Mouse (Mus musculus) common myeloid progenitor, adult 5-6 weeks (primary cell): ENCODE results near the gene Gstm7. TPM values are rescaled to one million over a fixed set of nuclear protein-coding genes. Genes with fewer than 3 reads are reported as not detected.
A peak's percentile ranks its signal among the peaks of the same experiment; 100 is the strongest.

Experiments
- ATAC-seq: replicated peaks from 2 replicates; pipeline ENCODE4 v1.8.0; 2016; ENCODE audit warnings: low read depth, mild to moderate bottlenecking, moderate TSS enrichment, inconsistent platforms; ENCODE audit not compliant: poor library complexity, severe bottlenecking
- total RNA-seq: library from RNA; stranded (forward); fragments of 200-1000, 187-1606 nt; gene quantifications from 2 replicates; pipeline ENCODE4 v1.2.3, GENCODE M21; 2017

Gene Gstm7
- total RNA-seq, 1 experiment from 2014 or later: 1.6 TPM

DNA sequence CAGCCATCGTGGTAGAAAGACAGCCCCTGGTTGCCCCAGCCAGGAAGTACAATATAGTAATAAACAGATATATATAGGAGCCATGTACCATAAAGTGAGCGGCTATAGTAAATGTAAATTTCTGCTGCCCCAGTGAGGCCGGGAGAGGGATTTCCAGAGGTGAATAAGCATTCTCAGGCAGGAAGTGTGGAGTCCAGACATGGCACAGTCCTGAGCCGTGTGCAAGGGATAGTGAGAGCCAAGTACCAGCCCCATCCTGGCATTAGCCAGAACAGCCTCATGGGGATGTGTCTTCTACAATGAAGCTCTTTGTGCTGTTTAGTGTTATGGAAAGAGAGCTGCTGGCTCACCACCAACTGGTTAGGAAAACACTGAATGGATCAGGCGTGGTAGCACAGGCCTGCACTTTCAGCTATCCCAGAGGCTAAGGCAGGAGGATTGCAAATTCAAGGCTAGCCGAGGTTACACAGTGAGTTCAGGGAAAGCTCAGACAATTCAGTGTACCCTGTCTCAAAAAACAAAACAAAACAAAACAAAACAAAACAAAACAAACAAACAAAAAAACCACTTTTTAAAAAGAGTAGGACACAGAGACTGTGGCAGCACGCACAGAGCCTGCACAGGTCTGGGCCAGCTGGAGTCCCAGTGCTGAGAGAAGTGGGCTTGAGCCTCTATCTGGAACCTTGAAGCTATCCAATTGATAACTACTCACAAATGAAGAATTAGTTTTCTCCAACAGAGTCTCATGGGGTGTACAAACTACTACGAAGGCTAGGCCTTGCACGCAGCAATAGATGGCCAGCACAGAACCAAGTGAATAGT lies 43.7 kb downstream of the Gstm7 start:
- ATAC-seq: no peak

DNA sequence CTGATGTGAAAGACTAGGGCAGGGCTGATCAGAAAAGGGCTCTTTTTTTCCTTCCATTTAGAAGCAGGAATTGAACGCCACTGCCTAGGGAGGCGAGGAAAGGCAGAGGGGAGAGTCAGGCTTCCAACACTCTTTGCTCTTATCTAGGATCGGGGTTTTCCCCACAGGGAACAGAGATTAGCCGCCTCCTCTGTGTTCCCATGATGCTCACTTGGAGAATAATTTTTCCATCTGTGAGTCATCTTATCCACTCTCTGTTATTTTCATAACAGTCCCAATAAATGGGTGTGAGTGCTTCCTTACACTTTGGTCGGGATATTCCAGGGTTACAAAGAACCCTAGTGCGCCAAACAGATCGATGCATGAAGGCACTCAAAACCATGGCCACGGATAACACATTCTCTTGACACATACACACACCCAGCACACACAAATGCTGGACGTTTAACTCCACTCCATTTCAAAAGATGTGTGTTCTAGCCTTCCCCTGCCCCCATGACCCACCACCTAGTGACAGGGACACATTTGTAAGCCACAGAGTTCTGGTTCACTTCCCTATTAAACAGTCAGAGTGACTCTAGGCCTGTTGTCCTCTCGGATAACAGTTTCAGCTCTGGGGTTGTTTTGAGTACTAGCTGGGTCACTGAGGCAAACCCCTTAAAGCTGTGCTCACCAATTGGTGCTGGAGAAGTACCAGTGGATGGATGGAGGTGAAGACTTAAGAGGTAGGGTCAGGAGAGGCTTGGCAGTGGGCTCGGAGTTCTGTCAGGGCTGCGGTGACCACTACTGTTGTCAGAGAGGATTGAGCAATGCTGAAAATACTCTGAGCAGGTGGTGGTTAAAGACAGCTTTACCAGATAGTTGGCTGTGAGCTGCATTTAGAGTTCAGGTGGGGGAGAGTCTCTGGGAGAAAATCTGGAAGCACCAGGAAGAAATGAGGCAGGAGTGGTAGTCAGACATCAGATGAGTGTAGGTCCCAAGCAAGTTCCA lies 53.6 kb downstream of the Gstm7 start:
- peak; percentile 24 for ATAC-seq

DNA sequence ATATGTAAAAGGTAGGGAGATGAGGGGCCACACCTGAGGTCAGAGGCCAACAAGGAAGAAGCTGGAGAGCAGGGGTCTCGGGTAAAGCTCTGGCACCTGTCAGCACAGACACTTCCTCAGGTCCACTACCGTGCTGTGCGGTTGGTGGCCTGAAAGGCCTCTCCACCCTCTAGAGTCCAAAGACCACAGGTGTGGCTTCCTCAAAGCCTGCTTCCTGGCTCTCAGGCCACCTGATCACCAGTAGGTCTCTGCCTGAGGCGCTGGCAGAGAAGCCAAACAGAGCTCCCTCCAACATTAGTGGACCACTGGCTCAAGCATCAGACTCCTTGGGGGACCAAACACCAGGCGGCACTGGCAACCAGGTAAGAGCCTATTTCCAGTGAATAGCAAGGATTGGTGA lies 54.6 kb downstream of the Gstm7 start, which contains the start of gene Eps8l3:
Gene Eps8l3, plus strand, starts transcription at position 225 of the 400 bp plus-strand sequence.
- no peak for ATAC-seq

Other genes starting within 250 kb of the Gstm7 start
- 79.1 and 95.6 TPM in 2 replicates for gene Ahcyl1, start 235.3 kb downstream of the Gstm7 start, total RNA-seq
- 1.2 and 2.1 TPM in 2 replicates for gene Csf1, start 171.3 kb downstream of the Gstm7 start, total RNA-seq
- gene Eps8l3, start 54.6 kb downstream of the Gstm7 start, total RNA-seq: not detected in 2 replicates
- gene Gstm5, start 36.0 kb downstream of the Gstm7 start, total RNA-seq: 73.7 and 87.7 TPM in 2 replicates
- not detected in 2 replicates for gene Gstm6, start 11.9 kb upstream of the Gstm7 start, total RNA-seq
- not detected in 2 replicates for gene Gstm3, start 37.5 kb upstream of the Gstm7 start, total RNA-seq
- gene Gstm2, start 54.6 kb upstream of the Gstm7 start, total RNA-seq: 2.1 and 5.6 TPM in 2 replicates
- 36.8 and 36.9 TPM in 2 replicates for gene Gstm1, start 86.2 kb upstream of the Gstm7 start, total RNA-seq
- 8.1 and 9.0 TPM in 2 replicates for gene Gstm4, start 113.1 kb upstream of the Gstm7 start, total RNA-seq
- 35.3 and 36.7 TPM in 2 replicates for gene Ampd2, start 154.8 kb upstream of the Gstm7 start, total RNA-seq
- gene Gnat2, start 161.0 kb upstream of the Gstm7 start, total RNA-seq: 5.2 TPM in 1 of 2 replicates, not detected in the other
- gene Gnai3, start 214.3 kb upstream of the Gstm7 start, total RNA-seq: 120 and 122 TPM in 2 replicates
- gene Gpr61, start 223.1 kb upstream of the Gstm7 start, total RNA-seq: not detected in 2 replicates